Mouse (Mus musculus): ENCODE data around the gene D11Wsu47e. TPM values are rescaled to one million over a fixed set of nuclear protein-coding genes. Genes with fewer than 3 reads are reported as not detected.

Gene D11Wsu47e
- polyA plus RNA-seq, 1 experiment from 2014 or later: 22.9 TPM

DNA sequence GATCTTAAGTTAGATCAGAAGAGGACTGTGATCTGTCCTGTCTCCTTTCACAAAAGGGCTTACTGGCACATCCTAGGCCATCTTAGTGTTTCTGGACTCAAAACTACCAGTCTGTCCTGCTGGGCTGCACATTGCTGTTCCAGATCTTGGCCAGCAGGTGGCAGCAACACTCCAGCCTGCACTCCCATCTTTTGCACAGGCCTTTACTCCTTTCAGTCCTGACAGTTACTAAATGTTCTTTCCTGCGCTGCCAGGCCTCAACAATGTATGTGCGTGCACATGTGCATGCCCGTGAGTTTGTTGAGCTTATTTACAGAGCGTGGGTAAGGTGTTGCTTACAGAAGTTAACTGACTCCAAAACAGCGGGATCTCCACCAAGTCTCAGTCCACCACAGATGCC, 19.5 kb downstream of the D11Wsu47e start:
- H3K9ac ChIP-seq (ENCODE audit: low read depth, low read length): no peak overlapping the region
- H3K4me1 ChIP-seq (replicated peaks; ENCODE audit: control insufficient read depth, insufficient read depth, low read length): no peaks in the 10 kb centered on the region
- peaks cover 5% of the 10 kb centered on the region; the same call in 1 of the 2 replicates for H3K27me3 ChIP-seq (replicated peaks; ENCODE audit: control insufficient read depth, insufficient read depth, low read length)
- H3K4me3 ChIP-seq (ENCODE audit: low read depth, low read length): no peak overlapping the region
- ATAC-seq (replicated peaks; ENCODE audit: low FRiP score): peak; percentile 38; the same call in 1 of the 2 replicates
- no peak overlapping the region for H3K4me2 ChIP-seq
- H3K9me3 ChIP-seq (ENCODE audit: control insufficient read depth, low read length): no peaks in the 10 kb centered on the region
- H3K27ac ChIP-seq (ENCODE audit: low read depth, low read length): no peak overlapping the region
- peak; percentile 74 for DNase-seq (ENCODE audit: low spot score)
- no peaks in the 10 kb centered on the region; the same call in 1 of the 2 replicates for H3K36me3 ChIP-seq (ENCODE audit: control insufficient read depth, insufficient read depth, low read length)
- WGBS: 51% methylated on average over 5 of the region's 5 CpGs

DNA sequence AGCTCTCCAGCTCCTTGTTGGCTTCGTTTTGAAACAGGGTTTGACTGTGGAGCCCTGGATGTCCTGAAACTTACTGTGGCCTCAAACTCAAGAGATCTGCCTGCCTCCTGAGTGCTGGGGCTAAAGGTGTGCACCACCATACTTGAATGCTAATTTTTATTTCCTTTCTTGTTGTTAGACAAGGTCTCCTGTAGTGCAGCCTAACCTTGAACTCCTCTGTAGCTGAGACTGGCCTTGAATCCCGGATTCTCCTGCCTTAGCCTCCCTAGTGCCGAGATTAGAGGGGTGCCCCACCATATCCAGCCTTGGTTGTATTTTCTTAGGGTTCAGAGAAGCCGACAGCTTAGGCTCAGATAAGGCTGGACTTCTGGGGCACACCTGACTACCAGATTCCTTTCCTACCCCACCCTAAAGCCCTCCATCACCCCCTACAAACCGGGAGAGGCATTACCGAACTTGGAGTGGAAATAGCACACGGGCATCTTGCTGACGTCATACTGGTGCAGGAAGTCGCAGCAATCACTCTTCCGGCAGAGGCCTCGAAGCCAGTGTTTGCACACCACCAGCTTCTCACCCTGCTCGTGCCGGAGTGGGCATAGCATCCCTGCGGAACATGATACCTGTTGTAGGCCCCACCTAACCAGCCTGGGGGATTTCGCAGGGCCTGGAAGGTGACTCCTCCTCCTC, 21.9 kb downstream of the D11Wsu47e start:
- Histone ChIP-seq H3K9ac (ENCODE audit: low read depth, low read length) (no peak overlapping the region), H3K27ac (ENCODE audit: low read depth, low read length) (no peak overlapping the region), H3K9me3 (ENCODE audit: control insufficient read depth, low read length) (no peaks in the 10 kb centered on the region), H3K36me3 (ENCODE audit: control insufficient read depth, insufficient read depth, low read length) (no peaks in the 10 kb centered on the region; the same call in 1 of the 2 replicates), H3K4me2 (no peak overlapping the region), H3K27me3 (replicated peaks; ENCODE audit: control insufficient read depth, insufficient read depth, low read length) (peaks cover 20% of the 10 kb centered on the region), H3K4me3 (ENCODE audit: low read depth, low read length) (no peak overlapping the region), H3K4me1 (replicated peaks; ENCODE audit: control insufficient read depth, insufficient read depth, low read length) (peaks cover 8% of the 10 kb centered on the region)
- ATAC-seq (replicated peaks; ENCODE audit: low FRiP score) (no peak), DNase-seq (ENCODE audit: low spot score) (no peak)
- WGBS: 80% methylated on average over 15 of the region's 15 CpGs

- peaks cover 20% of the 10 kb centered on the region for H3K27me3 ChIP-seq (replicated peaks; ENCODE audit: control insufficient read depth, insufficient read depth, low read length)
- no peaks in the 10 kb centered on the region; the same call in 1 of the 2 replicates for H3K36me3 ChIP-seq (ENCODE audit: control insufficient read depth, insufficient read depth, low read length)
- no peak overlapping the region for H3K9ac ChIP-seq (ENCODE audit: low read depth, low read length)
- ATAC-seq (replicated peaks; ENCODE audit: low FRiP score) (no peak), DNase-seq (ENCODE audit: low spot score) (no peak)
- no peak overlapping the region for H3K4me3 ChIP-seq (ENCODE audit: low read depth, low read length)
- peaks cover 8% of the 10 kb centered on the region for H3K4me1 ChIP-seq (replicated peaks; ENCODE audit: control insufficient read depth, insufficient read depth, low read length)
- H3K9me3 ChIP-seq (ENCODE audit: control insufficient read depth, low read length): no peaks in the 10 kb centered on the region
- no peak overlapping the region for H3K27ac ChIP-seq (ENCODE audit: low read depth, low read length)
- no peak overlapping the region for H3K4me2 ChIP-seq
- WGBS: 53% methylated on average over 19 of the region's 19 CpGs
Measured at GRCm38 (mm10) chr11:113708629-113709213, 24.5 kb downstream of the D11Wsu47e start.

DNA sequence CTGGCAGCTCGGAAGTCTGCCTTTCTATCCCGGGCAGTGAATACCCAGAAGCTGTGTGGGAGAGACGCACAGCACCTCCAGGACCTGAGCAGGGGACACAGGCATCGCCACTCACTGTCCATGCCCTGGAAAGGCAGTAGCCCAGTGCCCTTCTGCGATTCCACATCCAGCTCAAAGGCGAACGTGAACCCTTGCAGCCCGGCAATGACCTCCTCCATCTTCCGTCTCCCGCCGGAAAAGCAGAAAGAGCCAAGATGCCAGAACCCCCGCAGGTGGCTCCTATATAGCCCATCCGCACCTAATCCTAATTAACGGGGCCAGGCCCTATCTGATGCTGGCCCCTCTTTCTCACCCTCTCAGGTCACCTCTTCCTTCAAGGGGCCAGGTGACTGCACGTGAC, 25.1 kb downstream of the D11Wsu47e start:
- Histone ChIP-seq H3K9me3 (ENCODE audit: control insufficient read depth, low read length) (no peaks in the 10 kb centered on the region), H3K36me3 (ENCODE audit: control insufficient read depth, insufficient read depth, low read length) (no peaks in the 10 kb centered on the region; the same call in 1 of the 2 replicates), H3K27ac (ENCODE audit: low read depth, low read length) (no peak overlapping the region), H3K4me2 (no peak overlapping the region), H3K27me3 (replicated peaks; ENCODE audit: control insufficient read depth, insufficient read depth, low read length) (peaks cover 20% of the 10 kb centered on the region), H3K9ac (ENCODE audit: low read depth, low read length) (no peak overlapping the region), H3K4me1 (replicated peaks; ENCODE audit: control insufficient read depth, insufficient read depth, low read length) (peaks cover 8% of the 10 kb centered on the region), H3K4me3 (ENCODE audit: low read depth, low read length) (no peak overlapping the region)
- ATAC-seq (replicated peaks; ENCODE audit: low FRiP score) (no peak), DNase-seq (ENCODE audit: low spot score) (no peak)
- 27% methylated on average over 15 of the region's 15 CpGs for WGBS

- WGBS: 20% methylated on average over 11 of the region's 11 CpGs
- 0 out of 2 replicates have a peak within 1 kb of the TSS, but pooled peaks have one; percentile 25 for H3K9ac ChIP-seq (ENCODE audit: low read depth, low read length)
- no peak within 1 kb of the TSS for H3K4me3 ChIP-seq (ENCODE audit: low read depth, low read length)
- H3K36me3 ChIP-seq (ENCODE audit: control insufficient read depth, insufficient read depth, low read length): no peaks in the 10 kb centered on the region; the same call in 1 of the 2 replicates
- H3K27ac ChIP-seq (ENCODE audit: low read depth, low read length): no peak within 1 kb of the TSS
- no peak for DNase-seq (ENCODE audit: low spot score)
- peaks cover 20% of the 10 kb centered on the region for H3K27me3 ChIP-seq (replicated peaks; ENCODE audit: control insufficient read depth, insufficient read depth, low read length)
- no peaks in the 10 kb centered on the region for H3K9me3 ChIP-seq (ENCODE audit: control insufficient read depth, low read length)
- H3K4me1 ChIP-seq (replicated peaks; ENCODE audit: control insufficient read depth, insufficient read depth, low read length): peaks cover 8% of the 10 kb centered on the region
- H3K4me2 ChIP-seq: no peak within 1 kb of the TSS
- no peak for ATAC-seq (replicated peaks; ENCODE audit: low FRiP score)
Measured at GRCm38 (mm10) chr11:113709731-113710256, 25.6 kb downstream of the D11Wsu47e start, which contains the start of gene Cpsf4l. Gene Cpsf4l, minus strand, starts transcription at chr11:113710017.

- Histone ChIP-seq H3K27me3 (replicated peaks; ENCODE audit: control insufficient read depth, insufficient read depth, low read length) (peaks cover 20% of the 10 kb centered on the region), H3K4me3 (ENCODE audit: low read depth, low read length) (no peak overlapping the region), H3K36me3 (ENCODE audit: control insufficient read depth, insufficient read depth, low read length) (no peaks in the 10 kb centered on the region; the same call in 1 of the 2 replicates), H3K9ac (ENCODE audit: low read depth, low read length) (0 out of 2 replicates have a peak overlapping the region, but pooled peaks have one; percentile 25), H3K27ac (ENCODE audit: low read depth, low read length) (no peak overlapping the region), H3K4me1 (replicated peaks; ENCODE audit: control insufficient read depth, insufficient read depth, low read length) (peaks cover 8% of the 10 kb centered on the region), H3K4me2 (no peak overlapping the region), H3K9me3 (ENCODE audit: control insufficient read depth, low read length) (no peaks in the 10 kb centered on the region)
- WGBS: 18% methylated on average over 10 of the region's 10 CpGs
- ATAC-seq (replicated peaks; ENCODE audit: low FRiP score) (no peak), DNase-seq (ENCODE audit: low spot score) (no peak)
Measured at GRCm38 (mm10) chr11:113710257-113710777, 26.1 kb downstream of the D11Wsu47e start.

- 64% methylated on average over 1 of the region's 1 CpGs for WGBS
- Histone ChIP-seq H3K9ac (ENCODE audit: low read depth, low read length) (no peak overlapping the region), H3K4me3 (ENCODE audit: low read depth, low read length) (no peak overlapping the region), H3K9me3 (ENCODE audit: control insufficient read depth, low read length) (no peaks in the 10 kb centered on the region), H3K27me3 (replicated peaks; ENCODE audit: control insufficient read depth, insufficient read depth, low read length) (peaks cover 20% of the 10 kb centered on the region), H3K4me1 (replicated peaks; ENCODE audit: control insufficient read depth, insufficient read depth, low read length) (peaks cover 8% of the 10 kb centered on the region), H3K27ac (ENCODE audit: low read depth, low read length) (no peak overlapping the region), H3K36me3 (ENCODE audit: control insufficient read depth, insufficient read depth, low read length) (no peaks in the 10 kb centered on the region; the same call in 1 of the 2 replicates), H3K4me2 (no peak overlapping the region)
- DNase-seq (ENCODE audit: low spot score) (no peak), ATAC-seq (replicated peaks; ENCODE audit: low FRiP score) (no peak)
Measured at GRCm38 (mm10) chr11:113711061-113711460, 26.8 kb downstream of the D11Wsu47e start.

- Histone ChIP-seq H3K36me3 (ENCODE audit: control insufficient read depth, insufficient read depth, low read length) (no peaks in the 10 kb centered on the region), H3K9ac (ENCODE audit: low read depth, low read length) (no peak overlapping the region), H3K9me3 (ENCODE audit: control insufficient read depth, low read length) (no peaks in the 10 kb centered on the region), H3K27ac (ENCODE audit: low read depth, low read length) (no peak overlapping the region), H3K4me3 (ENCODE audit: low read depth, low read length) (no peak overlapping the region), H3K4me2 (no peak overlapping the region), H3K27me3 (replicated peaks; ENCODE audit: control insufficient read depth, insufficient read depth, low read length) (peaks cover 2% of the 10 kb centered on the region; the same call in 1 of the 2 replicates), H3K4me1 (replicated peaks; ENCODE audit: control insufficient read depth, insufficient read depth, low read length) (no peaks in the 10 kb centered on the region)
- DNase-seq (ENCODE audit: low spot score) (no peak), ATAC-seq (replicated peaks; ENCODE audit: low FRiP score) (no peak; the same call in 1 of the 2 replicates)
- WGBS: 63% methylated on average over 7 of the region's 7 CpGs
Measured at GRCm38 (mm10) chr11:113715078-113715674, 31.0 kb downstream of the D11Wsu47e start.
